Mouse (Mus musculus): ENCODE data around the gene Hmga2. TPM values are rescaled to one million over a fixed set of nuclear protein-coding genes. Genes with fewer than 3 reads are reported as not detected.

Hmga2 gene
- polyA plus RNA-seq, 1 experiment from 2014 or later, result 18.4 TPM

DNA sequence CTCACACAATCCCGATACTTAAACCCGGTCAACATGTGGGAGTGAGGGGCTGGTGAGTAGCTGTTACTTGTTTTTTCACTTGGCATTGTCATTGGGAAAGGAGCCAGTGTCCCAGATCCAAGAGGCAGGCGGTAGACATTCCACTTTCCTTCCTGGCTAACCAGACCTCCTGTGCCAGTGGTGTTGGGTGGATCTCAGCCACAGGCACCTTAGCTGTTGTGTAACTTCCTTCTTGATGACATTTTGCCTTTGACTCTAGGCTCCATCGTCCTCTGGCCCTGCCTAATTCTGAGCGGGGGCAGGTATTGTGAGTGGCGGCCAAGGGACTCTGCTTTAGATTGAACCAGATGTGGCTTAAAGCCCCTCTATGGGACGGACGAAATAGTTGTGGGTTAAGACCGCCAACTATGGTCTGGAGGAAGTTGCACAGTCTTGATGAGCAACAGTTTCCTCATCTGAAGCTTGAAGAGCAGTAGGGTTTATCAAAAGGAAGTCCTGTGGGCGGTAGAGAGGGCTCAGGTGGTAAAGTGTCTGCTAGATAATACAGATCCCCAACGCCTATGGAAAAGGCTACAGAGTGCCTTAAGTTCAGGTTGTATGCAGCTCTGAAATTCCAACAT, 152.6 kb downstream of the Hmga2 start:
- 82% methylated on average over 11 of the region's 11 CpGs for WGBS
- ATAC-seq (ENCODE audit: insufficient number of reproducible peaks, low FRiP score, low TSS enrichment, low read depth), result no peak
- H3K4me2 ChIP-seq, result no peak overlapping the region
- H3K27me3 ChIP-seq, result no peaks in the 10 kb centered on the region
- H3K27ac ChIP-seq, result no peak overlapping the region
- H3K36me3 ChIP-seq, result no peaks in the 10 kb centered on the region
- no peaks in the 10 kb centered on the region for H3K9me3 ChIP-seq
- H3K9ac ChIP-seq, result no peak overlapping the region
- no peak overlapping the region for H3K4me3 ChIP-seq
- no peaks in the 10 kb centered on the region for H3K4me1 ChIP-seq

DNA sequence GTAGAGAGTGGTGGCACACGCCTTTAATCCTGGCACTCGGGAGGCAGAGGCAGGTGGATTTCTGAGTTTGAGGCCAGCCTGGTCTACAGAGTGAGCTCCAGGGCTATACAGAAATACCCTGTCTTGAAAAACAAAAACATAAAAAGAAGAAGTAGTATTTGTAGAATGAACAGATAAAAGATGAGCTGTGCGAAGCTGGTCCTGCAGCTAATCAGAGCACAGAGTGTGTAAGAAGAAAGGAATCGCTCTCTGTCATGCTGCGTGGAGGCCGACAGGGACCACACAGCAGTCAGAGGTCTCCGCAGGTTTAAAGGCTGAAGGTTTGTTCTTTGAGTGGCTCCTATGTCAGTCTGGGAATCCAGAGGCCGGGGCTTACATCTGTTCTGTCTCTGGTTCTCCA, 153.5 kb downstream of the Hmga2 start:
- Histone ChIP-seq H3K4me2 (no peak overlapping the region), H3K27me3 (no peaks in the 10 kb centered on the region), H3K4me1 (no peaks in the 10 kb centered on the region), H3K27ac (no peak overlapping the region), H3K36me3 (no peaks in the 10 kb centered on the region), H3K4me3 (no peak overlapping the region), H3K9me3 (no peaks in the 10 kb centered on the region), H3K9ac (no peak overlapping the region)
- WGBS, result 82% methylated on average over 8 of the region's 8 CpGs
- no peak for ATAC-seq (ENCODE audit: insufficient number of reproducible peaks, low FRiP score, low TSS enrichment, low read depth)

DNA sequence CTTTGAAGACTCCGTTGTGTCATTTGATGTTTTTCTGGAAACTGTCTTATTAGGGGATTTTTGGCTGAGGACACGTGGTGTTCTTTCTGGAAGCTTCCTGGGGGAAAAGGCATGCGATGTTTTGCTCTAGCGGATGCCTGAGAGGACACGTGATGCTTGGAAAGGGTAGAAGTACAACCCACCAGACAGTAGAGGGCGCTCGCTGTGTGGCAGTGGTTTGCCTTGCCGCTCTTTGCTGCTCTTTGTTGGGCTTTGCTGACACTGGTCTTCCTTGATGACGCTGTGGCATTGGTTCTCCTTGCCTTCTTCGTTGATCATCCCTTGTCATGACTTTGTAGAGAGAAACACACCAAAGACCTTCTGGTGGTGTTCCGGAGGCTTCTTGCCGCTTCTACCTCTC, 156.7 kb downstream of the Hmga2 start:
- no peak overlapping the region for H3K9ac ChIP-seq
- no peaks in the 10 kb centered on the region for H3K4me1 ChIP-seq
- H3K9me3 ChIP-seq, result no peaks in the 10 kb centered on the region
- ATAC-seq (ENCODE audit: insufficient number of reproducible peaks, low FRiP score, low TSS enrichment, low read depth), result no peak
- H3K4me2 ChIP-seq, result no peak overlapping the region
- no peak overlapping the region for H3K27ac ChIP-seq
- no peaks in the 10 kb centered on the region for H3K36me3 ChIP-seq
- WGBS, result 88% methylated on average over 12 of the region's 12 CpGs
- no peak overlapping the region for H3K4me3 ChIP-seq
- H3K27me3 ChIP-seq, result no peaks in the 10 kb centered on the region

MicroRNAs encoded within 50 kb of the gene (microRNA counts, 519-probe panel; counts per million panel counts)
- microRNA mmu-miR-763, result not detected

Small RNA genes within 50 kb of the gene (microRNA-seq; reads per million reads assigned to microRNA genes)
- not detected for gene Mir763

Other genes starting within 250 kb of the Hmga2 start
- gene Llph, start 249.4 kb downstream of the Hmga2 start, polyA plus RNA-seq (2015; fragmentation: Nextera tagmentation; extraction: Ambion mirVana), result 49.2 and 51.3 TPM in 2 replicates